Mouse (Mus musculus): ENCODE results near the gene Acot7. TPM values are rescaled to one million over a fixed set of nuclear protein-coding genes. Genes with fewer than 3 reads are reported as not detected.
A peak's percentile ranks its signal among the peaks of the same experiment; 100 is the strongest.

Acot7 gene
- polyA plus RNA-seq, 1 experiment from 2014 or later, result 53.1 TPM

- H3K4me2 ChIP-seq, result peak within 1 kb of the TSS; percentile 91
- peaks cover 16% of the 10 kb centered on the region for H3K4me1 ChIP-seq (ENCODE audit: control insufficient read depth, insufficient read depth, low read length)
- H3K9ac ChIP-seq (ENCODE audit: low read depth, low read length), result peak within 1 kb of the TSS; percentile 97
- H3K27me3 ChIP-seq (ENCODE audit: control insufficient read depth, insufficient read depth, low read length), result peaks cover 18% of the 10 kb centered on the region
- peak; percentile 93 for ATAC-seq (replicated peaks; ENCODE audit: insufficient number of reproducible peaks, low FRiP score, low TSS enrichment)
- H3K9me3 ChIP-seq (replicated peaks; ENCODE audit: control insufficient read depth, low read length), result no peaks in the 10 kb centered on the region
- peak within 1 kb of the TSS; percentile 98 for H3K4me3 ChIP-seq (ENCODE audit: low read depth, low read length)
- WGBS (ENCODE audit: insufficient replicate concordance), result under 1% methylated on average over 109 of the region's 119 CpGs
- H3K27ac ChIP-seq (ENCODE audit: low read depth, low read length), result peak within 1 kb of the TSS; percentile 79
- H3K36me3 ChIP-seq (ENCODE audit: control insufficient read depth, insufficient read depth, low read length), result peaks cover 9% of the 10 kb centered on the region; the same call in 1 of the 2 replicates
Observed at GRCm38 (mm10) chr4:152296874-152297861, 119.2 kb downstream of the Acot7 start, which contains the start of gene Icmt. Gene Icmt (plus strand): TSS chr4:152297227.

GRCm38 (mm10) chr4:152298836-152299235 lies 120.9 kb downstream of the Acot7 start:
- peaks cover 14% of the 10 kb centered on the region; the same call in 1 of the 2 replicates for H3K36me3 ChIP-seq (ENCODE audit: control insufficient read depth, insufficient read depth, low read length)
- peaks cover 1% of the 10 kb centered on the region; the same call in 1 of the 2 replicates for H3K27me3 ChIP-seq (ENCODE audit: control insufficient read depth, insufficient read depth, low read length)
- no peak overlapping the region for H3K9ac ChIP-seq (ENCODE audit: low read depth, low read length)
- no peak for ATAC-seq (replicated peaks; ENCODE audit: insufficient number of reproducible peaks, low FRiP score, low TSS enrichment)
- no peaks in the 10 kb centered on the region for H3K9me3 ChIP-seq (replicated peaks; ENCODE audit: control insufficient read depth, low read length)
- H3K4me3 ChIP-seq (ENCODE audit: low read depth, low read length), result no peak overlapping the region
- no peak overlapping the region for H3K27ac ChIP-seq (ENCODE audit: low read depth, low read length)
- peak overlapping the region; percentile 91 for H3K4me2 ChIP-seq
- peaks cover 16% of the 10 kb centered on the region for H3K4me1 ChIP-seq (ENCODE audit: control insufficient read depth, insufficient read depth, low read length)
- WGBS (ENCODE audit: insufficient replicate concordance), result 78% methylated on average over 14 of the region's 14 CpGs

- no peaks in the 10 kb centered on the region for H3K9me3 ChIP-seq (replicated peaks; ENCODE audit: control insufficient read depth, low read length)
- H3K4me1 ChIP-seq (ENCODE audit: control insufficient read depth, insufficient read depth, low read length), result peaks cover 11% of the 10 kb centered on the region
- H3K4me2 ChIP-seq, result no peak overlapping the region
- no peak overlapping the region for H3K27ac ChIP-seq (ENCODE audit: low read depth, low read length)
- no peak for ATAC-seq (replicated peaks; ENCODE audit: insufficient number of reproducible peaks, low FRiP score, low TSS enrichment)
- H3K9ac ChIP-seq (ENCODE audit: low read depth, low read length), result no peak overlapping the region
- WGBS (ENCODE audit: insufficient replicate concordance), result 93% methylated on average over 8 of the region's 8 CpGs
- H3K36me3 ChIP-seq (ENCODE audit: control insufficient read depth, insufficient read depth, low read length), result peaks cover 15% of the 10 kb centered on the region; the same call in 1 of the 2 replicates
- no peak overlapping the region for H3K4me3 ChIP-seq (ENCODE audit: low read depth, low read length)
- no peaks in the 10 kb centered on the region for H3K27me3 ChIP-seq (ENCODE audit: control insufficient read depth, insufficient read depth, low read length)
Observed at GRCm38 (mm10) chr4:152300375-152300774, 122.4 kb downstream of the Acot7 start.

DNA sequence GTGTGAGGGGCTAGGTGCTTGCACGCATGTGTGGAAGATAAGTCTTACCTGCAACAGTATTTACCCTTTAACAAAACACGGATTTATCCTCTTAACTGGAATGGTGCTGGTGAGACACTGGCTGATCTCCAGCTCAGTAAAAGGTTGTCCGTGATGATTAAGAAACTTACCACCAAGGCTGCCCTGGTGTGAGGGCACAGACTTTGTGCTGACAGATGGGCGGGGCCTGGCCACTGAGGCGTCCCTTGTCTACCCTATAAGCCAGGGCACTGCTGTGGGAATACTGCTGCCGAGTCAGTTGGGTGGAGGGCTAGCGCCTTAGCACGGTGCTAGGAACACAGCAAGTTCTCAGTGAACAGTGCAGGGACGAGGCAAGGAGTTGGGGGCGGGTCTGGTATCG lies 124.1 kb downstream of the Acot7 start:
- no peak overlapping the region for H3K9ac ChIP-seq (ENCODE audit: low read depth, low read length)
- H3K9me3 ChIP-seq (replicated peaks; ENCODE audit: control insufficient read depth, low read length), result no peaks in the 10 kb centered on the region
- H3K4me3 ChIP-seq (ENCODE audit: low read depth, low read length), result no peak overlapping the region
- 80% methylated on average over 11 of the region's 11 CpGs for WGBS (ENCODE audit: insufficient replicate concordance)
- no peak overlapping the region for H3K27ac ChIP-seq (ENCODE audit: low read depth, low read length)
- H3K4me2 ChIP-seq, result no peak overlapping the region
- peaks cover 8% of the 10 kb centered on the region for H3K4me1 ChIP-seq (ENCODE audit: control insufficient read depth, insufficient read depth, low read length)
- no peak for ATAC-seq (replicated peaks; ENCODE audit: insufficient number of reproducible peaks, low FRiP score, low TSS enrichment)
- H3K36me3 ChIP-seq (ENCODE audit: control insufficient read depth, insufficient read depth, low read length), result peaks cover 15% of the 10 kb centered on the region; the same call in 1 of the 2 replicates
- H3K27me3 ChIP-seq (ENCODE audit: control insufficient read depth, insufficient read depth, low read length), result no peaks in the 10 kb centered on the region

DNA sequence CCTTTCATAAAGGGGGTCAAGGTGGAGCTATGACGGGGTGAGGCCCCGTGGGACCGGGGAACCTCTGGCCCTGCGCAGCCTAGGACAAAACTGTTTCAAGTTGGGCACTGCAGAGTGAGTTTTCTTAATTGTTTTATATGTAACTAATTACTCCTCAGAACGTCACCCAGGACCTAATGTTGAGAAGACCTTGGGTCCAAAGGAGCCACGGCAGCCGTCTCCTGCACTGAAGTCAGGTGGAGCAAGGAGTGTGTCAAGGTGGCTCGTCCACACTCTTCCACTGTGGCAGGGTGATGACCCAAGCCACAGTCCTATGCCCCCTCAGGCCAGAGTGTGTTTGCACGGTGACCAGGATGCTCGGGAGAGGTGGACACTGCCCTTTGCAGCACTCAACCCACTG lies 125.2 kb downstream of the Acot7 start:
- H3K4me1 ChIP-seq (ENCODE audit: control insufficient read depth, insufficient read depth, low read length), result peaks cover 4% of the 10 kb centered on the region
- H3K4me2 ChIP-seq, result no peak overlapping the region
- no peak overlapping the region for H3K9ac ChIP-seq (ENCODE audit: low read depth, low read length)
- 91% methylated on average over 10 of the region's 10 CpGs for WGBS (ENCODE audit: insufficient replicate concordance)
- peaks cover 15% of the 10 kb centered on the region; the same call in 1 of the 2 replicates for H3K36me3 ChIP-seq (ENCODE audit: control insufficient read depth, insufficient read depth, low read length)
- H3K27ac ChIP-seq (ENCODE audit: low read depth, low read length), result no peak overlapping the region
- no peaks in the 10 kb centered on the region for H3K27me3 ChIP-seq (ENCODE audit: control insufficient read depth, insufficient read depth, low read length)
- no peak overlapping the region for H3K4me3 ChIP-seq (ENCODE audit: low read depth, low read length)
- ATAC-seq (replicated peaks; ENCODE audit: insufficient number of reproducible peaks, low FRiP score, low TSS enrichment), result no peak
- H3K9me3 ChIP-seq (replicated peaks; ENCODE audit: control insufficient read depth, low read length), result no peaks in the 10 kb centered on the region

DNA sequence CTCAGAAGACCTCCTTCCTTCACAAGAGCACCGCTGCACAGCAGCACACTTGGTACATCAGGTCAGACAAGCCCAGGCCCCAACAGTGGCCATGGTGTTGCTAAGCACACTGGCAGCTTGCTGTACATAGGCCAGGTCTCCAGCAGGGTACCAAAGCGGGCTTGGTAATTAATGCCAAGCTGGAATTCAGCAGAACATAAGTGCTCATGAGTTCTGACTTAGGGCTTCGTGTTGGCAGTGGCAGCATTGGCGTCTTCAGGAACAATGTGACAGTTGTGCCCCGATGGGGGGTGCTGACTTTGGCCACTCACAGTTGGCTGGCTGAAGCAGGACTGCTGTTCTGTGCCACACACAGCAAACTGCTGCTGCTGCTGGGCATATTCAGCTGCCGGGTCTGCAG lies 126.8 kb downstream of the Acot7 start:
- 88% methylated on average over 6 of the region's 6 CpGs for WGBS (ENCODE audit: insufficient replicate concordance)
- no peak for ATAC-seq (replicated peaks; ENCODE audit: insufficient number of reproducible peaks, low FRiP score, low TSS enrichment)
- no peak overlapping the region for H3K9ac ChIP-seq (ENCODE audit: low read depth, low read length)
- H3K27me3 ChIP-seq (ENCODE audit: control insufficient read depth, insufficient read depth, low read length), result no peaks in the 10 kb centered on the region
- no peak overlapping the region for H3K4me2 ChIP-seq
- H3K9me3 ChIP-seq (replicated peaks; ENCODE audit: control insufficient read depth, low read length), result no peaks in the 10 kb centered on the region
- H3K27ac ChIP-seq (ENCODE audit: low read depth, low read length), result no peak overlapping the region
- no peaks in the 10 kb centered on the region for H3K4me1 ChIP-seq (ENCODE audit: control insufficient read depth, insufficient read depth, low read length)
- H3K36me3 ChIP-seq (ENCODE audit: control insufficient read depth, insufficient read depth, low read length), result peaks cover 20% of the 10 kb centered on the region
- H3K4me3 ChIP-seq (ENCODE audit: low read depth, low read length), result no peak overlapping the region

DNA sequence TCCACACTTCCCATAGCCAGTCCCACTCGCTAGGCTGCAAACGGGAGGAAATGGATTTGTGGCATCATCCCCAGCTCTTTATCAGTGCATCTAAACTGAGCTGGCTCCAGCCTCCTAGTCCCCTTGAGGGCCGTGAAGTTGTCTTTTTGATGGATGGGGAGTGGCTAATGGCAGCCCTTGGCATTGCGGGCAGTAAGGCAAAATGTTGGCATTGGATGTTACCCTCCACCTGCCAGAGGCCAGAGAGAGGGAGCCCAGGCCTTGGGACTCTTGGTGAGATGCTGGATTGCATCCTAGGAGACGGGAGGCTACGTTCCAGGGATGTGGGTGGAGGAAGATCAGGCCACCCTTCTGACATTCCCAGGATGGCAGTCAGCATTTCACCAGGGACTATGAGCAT lies 128.1 kb downstream of the Acot7 start:
- Histone ChIP-seq H3K27me3 (ENCODE audit: control insufficient read depth, insufficient read depth, low read length) (peaks cover 8% of the 10 kb centered on the region), H3K27ac (ENCODE audit: low read depth, low read length) (no peak overlapping the region), H3K9ac (ENCODE audit: low read depth, low read length) (no peak overlapping the region), H3K4me3 (ENCODE audit: low read depth, low read length) (no peak overlapping the region), H3K4me2 (no peak overlapping the region), H3K9me3 (replicated peaks; ENCODE audit: control insufficient read depth, low read length) (no peaks in the 10 kb centered on the region), H3K36me3 (ENCODE audit: control insufficient read depth, insufficient read depth, low read length) (peaks cover 12% of the 10 kb centered on the region), H3K4me1 (ENCODE audit: control insufficient read depth, insufficient read depth, low read length) (no peaks in the 10 kb centered on the region)
- WGBS (ENCODE audit: insufficient replicate concordance), result 78% methylated on average over 6 of the region's 6 CpGs
- ATAC-seq (replicated peaks; ENCODE audit: insufficient number of reproducible peaks, low FRiP score, low TSS enrichment), result no peak

- Histone ChIP-seq H3K27ac (ENCODE audit: low read depth, low read length) (no peak overlapping the region), H3K36me3 (ENCODE audit: control insufficient read depth, insufficient read depth, low read length) (peaks cover 12% of the 10 kb centered on the region)
Observed at GRCm38 (mm10) chr4:152307542-152307941, 129.6 kb downstream of the Acot7 start.

More at GRCm38 (mm10) chr4:152307542-152307941, 129.6 kb downstream of the Acot7 start:
- no peak overlapping the region for H3K4me3 ChIP-seq (ENCODE audit: low read depth, low read length)
- H3K9me3 ChIP-seq (replicated peaks; ENCODE audit: control insufficient read depth, low read length), result no peaks in the 10 kb centered on the region
- H3K27me3 ChIP-seq (ENCODE audit: control insufficient read depth, insufficient read depth, low read length), result peaks cover 23% of the 10 kb centered on the region
- no peak overlapping the region for H3K4me2 ChIP-seq
- peaks cover 2% of the 10 kb centered on the region for H3K4me1 ChIP-seq (ENCODE audit: control insufficient read depth, insufficient read depth, low read length)
- ATAC-seq (replicated peaks; ENCODE audit: insufficient number of reproducible peaks, low FRiP score, low TSS enrichment), result no peak
- 79% methylated on average over 9 of the region's 9 CpGs for WGBS (ENCODE audit: insufficient replicate concordance)
- H3K9ac ChIP-seq (ENCODE audit: low read depth, low read length), result no peak overlapping the region

Data from heart, embryonic 11.5 days (tissue).